Mouse (Mus musculus) CD4-positive, CD25-positive, alpha-beta regulatory T cell, adult 2 months (primary cell): ENCODE results near the gene Ddhd1.

Source experiments
- DNase-seq: peaks from one replicate; pipeline ENCODE4 v3.0.0-alpha.2; 2012; ENCODE audit warnings: low read depth, low spot score

Gene Ddhd1

DNA sequence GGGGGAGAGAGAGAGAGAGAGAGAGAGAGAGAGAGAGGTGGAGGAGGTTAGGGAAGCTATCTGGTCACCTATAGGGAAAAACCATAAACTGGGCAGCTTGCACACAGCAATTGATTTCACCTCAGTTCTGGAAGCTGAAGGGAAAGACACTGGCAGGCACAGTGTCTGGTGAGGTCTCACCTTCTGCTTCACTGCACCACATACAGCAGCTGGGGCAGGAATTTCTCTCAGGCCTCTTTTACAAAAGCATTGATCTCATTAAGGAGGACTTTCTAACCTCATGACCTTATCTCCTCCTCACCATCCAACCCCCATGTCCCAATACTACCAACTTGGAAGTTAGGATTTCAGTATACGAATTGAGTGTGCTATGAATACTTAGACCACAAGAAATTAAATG lies 13.2 kb downstream of the Ddhd1 start:
- no peak for DNase-seq

DNA sequence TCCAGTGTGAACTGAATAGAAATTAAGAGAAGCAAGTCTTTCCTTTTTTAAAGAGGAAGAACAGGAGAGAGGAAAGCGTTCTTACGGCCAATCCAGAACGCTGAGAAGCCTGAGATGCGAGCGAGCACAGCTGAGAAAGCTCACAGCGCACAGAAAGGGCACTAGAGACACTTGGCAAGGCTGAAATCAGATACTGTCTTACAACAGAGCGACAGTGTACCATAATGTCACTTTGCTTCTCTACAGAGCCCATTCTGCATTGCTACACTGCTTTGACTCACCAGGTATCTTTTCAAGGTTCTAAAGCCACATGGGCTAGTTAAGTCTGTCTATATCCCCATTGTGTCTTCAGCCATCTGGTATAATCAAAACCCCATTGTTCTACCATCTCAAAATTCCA lies 13.7 kb downstream of the Ddhd1 start:
- DNase-seq, result no peak

GRCm38 (mm10) chr14:45643461-45643860 lies 14.5 kb downstream of the Ddhd1 start:
- DNase-seq, result no peak

DNA sequence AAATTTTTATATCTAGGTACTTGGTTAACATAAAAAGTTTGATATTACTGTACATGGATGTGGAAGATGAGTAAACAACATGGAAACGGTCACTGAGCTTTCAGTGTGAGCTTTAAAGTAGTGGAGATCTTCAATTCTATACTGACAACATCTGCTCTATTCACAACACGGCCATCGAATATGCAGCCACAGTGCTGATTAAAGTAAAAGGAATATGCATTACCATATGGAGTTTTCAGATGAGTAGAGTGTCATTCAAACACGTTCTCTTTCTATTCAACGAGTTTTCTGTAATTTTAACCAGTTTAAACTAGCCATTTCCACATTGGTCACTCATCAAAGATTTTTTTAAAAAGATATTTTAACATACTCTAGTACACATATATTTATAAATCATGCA lies 15.1 kb downstream of the Ddhd1 start:
- DNase-seq, result no peak

- no peak for DNase-seq
These were observed 15.7 kb downstream of the Ddhd1 start for GRCm38 (mm10) chr14:45642217-45642616.

- DNase-seq, result no peak
These were observed 19.2 kb downstream of the Ddhd1 start for GRCm38 (mm10) chr14:45638717-45639116.

GRCm38 (mm10) chr14:45635496-45635895 lies 22.4 kb downstream of the Ddhd1 start:
- DNase-seq, result no peak

GRCm38 (mm10) chr14:45632756-45633537 lies 25.0 kb downstream of the Ddhd1 start:
- DNase-seq, result no peak

DNA sequence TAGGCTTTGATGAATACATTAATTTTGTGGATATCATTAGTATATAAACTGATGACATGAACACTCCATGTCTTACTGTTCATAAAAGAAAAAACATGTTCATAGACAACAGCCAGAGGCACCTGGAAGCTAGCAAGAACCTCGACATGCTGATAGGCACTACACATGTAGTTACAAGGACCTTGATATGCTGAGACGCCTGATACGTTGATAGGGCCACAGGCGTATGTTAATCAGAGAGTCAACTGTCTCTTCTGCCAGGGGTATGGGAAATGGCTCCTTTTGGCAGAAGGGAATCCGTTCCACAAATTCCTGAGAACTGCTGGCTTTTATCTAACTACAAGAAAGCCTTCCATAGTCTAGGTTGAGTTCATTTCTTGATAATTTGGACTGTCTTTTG lies 27.4 kb downstream of the Ddhd1 start:
- DNase-seq, result no peak

DNA sequence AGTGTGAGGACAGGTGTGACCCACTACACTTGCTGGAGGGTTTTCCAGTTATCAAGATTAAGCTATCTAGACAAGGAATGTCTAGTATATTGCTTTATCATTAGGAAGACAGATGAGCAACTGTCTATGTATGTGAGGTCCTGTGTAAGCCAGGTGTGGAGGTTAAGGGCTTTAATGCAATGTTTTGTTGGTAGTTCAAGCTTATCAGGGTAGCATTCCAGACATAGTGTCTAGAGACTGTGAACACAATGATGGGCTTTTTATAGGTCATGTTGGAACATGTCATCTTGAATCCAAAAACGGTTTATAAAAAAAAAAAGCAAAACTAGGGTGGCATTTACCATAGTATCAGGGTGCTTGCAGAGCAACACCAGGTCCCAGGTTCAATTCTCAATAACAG lies 28.0 kb downstream of the Ddhd1 start:
- DNase-seq, result no peak

- no peak for DNase-seq
These were observed 39.6 kb downstream of the Ddhd1 start for GRCm38 (mm10) chr14:45618351-45618750.

GRCm38 (mm10) chr14:45616526-45616925 lies 41.4 kb downstream of the Ddhd1 start:
- DNase-seq, result no peak

DNA sequence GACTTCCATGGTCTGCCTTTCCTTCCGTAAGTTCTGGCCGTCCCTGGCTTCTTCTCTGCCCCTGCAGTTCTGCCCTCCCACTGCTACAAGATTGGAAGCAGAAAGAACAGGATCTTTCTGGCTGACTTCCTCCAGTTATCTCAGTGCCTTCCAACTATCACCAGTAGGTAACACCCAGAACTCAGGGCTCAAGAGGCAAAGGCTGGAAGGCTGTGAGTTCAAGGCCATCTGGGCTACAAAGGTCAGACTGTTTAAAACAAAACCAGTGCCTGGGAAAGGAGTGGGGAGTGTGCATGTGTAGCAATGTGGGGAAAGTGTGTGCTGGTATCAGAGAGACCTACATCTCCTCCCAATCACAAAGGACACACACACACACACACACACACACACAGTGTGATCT lies 42.2 kb downstream of the Ddhd1 start:
- no peak for DNase-seq

GRCm38 (mm10) chr14:45614822-45615221 lies 43.1 kb downstream of the Ddhd1 start:
- DNase-seq, result no peak

- no peak for DNase-seq
These were observed 43.5 kb downstream of the Ddhd1 start for GRCm38 (mm10) chr14:45614406-45614805.

GRCm38 (mm10) chr14:45611654-45612053 lies 46.3 kb downstream of the Ddhd1 start:
- DNase-seq, result no peak

DNA sequence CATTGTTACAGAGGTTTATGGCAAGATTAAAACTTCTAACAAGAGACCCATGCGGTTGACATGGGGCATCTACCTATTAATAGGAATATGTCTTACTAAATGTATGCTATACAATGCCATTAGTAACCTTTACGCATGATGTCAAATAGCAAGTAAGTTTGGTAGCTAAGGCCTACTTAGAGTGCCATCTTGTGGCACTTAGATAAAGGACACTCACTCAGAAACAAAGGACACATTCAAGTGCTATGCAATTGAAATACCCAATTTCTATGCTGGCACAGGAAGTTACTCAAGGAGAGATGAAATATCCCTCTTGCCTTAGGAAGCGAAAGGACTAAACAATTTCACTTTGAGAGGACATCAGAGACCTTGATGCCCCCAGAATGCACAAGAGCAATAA lies 55.9 kb downstream of the Ddhd1 start:
- peak; percentile 11 for DNase-seq

DNA sequence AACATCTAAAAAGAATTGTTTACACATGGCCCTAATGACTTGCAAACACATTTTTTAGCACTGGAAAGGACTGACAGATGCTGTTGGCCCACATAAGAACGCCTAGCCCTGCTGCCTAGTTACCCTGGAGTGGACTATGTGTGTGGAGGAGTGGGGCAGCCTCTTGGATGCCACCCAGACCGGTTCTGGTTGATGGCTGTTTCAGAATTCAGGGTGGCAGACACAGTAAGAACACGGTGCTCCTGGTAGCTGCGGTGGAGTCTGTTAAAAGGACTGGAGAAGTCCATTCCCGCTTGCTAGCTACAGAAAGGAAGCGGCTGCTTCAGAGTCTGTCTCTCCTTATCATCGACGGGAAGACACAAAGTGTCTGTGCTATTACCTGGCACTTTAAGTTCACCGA lies 57.4 kb downstream of the Ddhd1 start:
- no peak for DNase-seq

GRCm38 (mm10) chr14:45597855-45598254 lies 60.1 kb downstream of the Ddhd1 start:
- DNase-seq, result no peak

DNA sequence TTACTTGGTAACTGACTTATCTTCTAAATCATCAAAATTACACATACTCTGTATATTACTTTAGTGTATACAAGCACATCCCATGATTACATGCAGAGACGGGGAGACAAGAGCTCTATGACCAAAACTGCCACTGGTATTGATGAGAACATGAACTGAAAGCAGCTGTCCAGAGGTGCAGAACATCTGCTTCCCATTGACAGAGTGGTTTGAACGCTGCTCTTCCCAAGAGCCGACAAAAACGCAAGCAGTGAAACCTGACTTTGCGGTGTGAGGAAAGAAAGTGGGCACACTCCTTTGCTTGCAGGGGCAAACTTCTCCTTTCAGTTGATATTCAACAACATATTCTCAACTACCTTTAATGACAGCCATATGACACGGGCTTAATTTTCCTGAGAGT lies 64.7 kb downstream of the Ddhd1 start:
- DNase-seq, result no peak

DNA sequence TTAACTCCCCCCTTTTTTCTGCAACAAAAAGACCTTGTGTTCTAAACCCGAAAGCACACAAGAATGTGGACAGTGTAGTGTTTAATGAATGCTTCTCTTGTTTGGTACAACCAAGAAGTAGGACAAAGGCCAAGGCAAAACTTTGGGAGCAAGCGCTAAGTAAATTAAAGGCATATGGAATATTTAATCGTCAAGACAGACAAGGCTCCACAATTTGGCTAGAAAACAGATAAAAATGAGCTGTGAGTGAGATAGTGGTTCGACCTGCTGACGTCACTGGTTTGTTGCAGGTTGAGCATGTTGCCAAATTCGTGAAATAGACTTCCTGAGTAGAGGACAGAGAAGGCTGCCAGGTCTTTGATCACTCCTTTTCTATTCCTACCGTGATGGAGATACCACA lies 69.5 kb downstream of the Ddhd1 start:
- no peak for DNase-seq

- no peak for DNase-seq
These were observed 70.4 kb downstream of the Ddhd1 start for GRCm38 (mm10) chr14:45587536-45587935.

GRCm38 (mm10) chr14:45583494-45584027 lies 74.4 kb downstream of the Ddhd1 start:
- DNase-seq, result no peak
